8 mouse cellular contexts compared by ENCODE assay signal in the genomic region with DNA sequence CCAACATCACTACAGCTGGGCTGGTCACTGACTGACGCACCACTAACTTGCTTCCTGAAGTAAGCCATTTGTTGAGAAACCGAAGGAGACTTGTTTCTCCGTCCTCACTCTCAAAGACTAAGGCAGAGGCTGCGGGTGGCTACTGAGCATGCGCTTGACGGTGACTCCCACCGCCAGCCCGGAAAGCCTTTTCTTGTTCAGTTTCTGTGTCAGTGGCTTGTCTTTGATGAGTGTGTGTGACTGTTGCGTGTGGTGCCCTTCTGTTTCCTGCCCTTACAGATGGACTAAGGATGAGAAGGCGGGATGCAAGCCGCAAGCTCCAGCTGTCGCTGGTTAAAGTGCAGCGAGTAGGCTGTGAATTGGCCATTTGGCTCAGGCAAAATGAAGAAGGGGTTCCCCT. TPM values are rescaled to one million over a fixed set of nuclear protein-coding genes. Genes with fewer than 3 reads are reported as not detected.
A peak's percentile ranks its signal among the peaks of the same experiment; 100 is the strongest.
DNase-seq lines count a peak whose midpoint lies in the region; ATAC-seq lines count a peak whose summit lies in the region.

No protein-coding gene starts in this region.

- no peak overlapping the region for H3K4me3 ChIP-seq in forebrain, embryonic 14.5 days (ENCODE audit: low read depth, low read length)
- H3K4me3 ChIP-seq in forebrain, embryonic 13.5 days = no peak overlapping the region
- H3K4me3 ChIP-seq in heart, embryonic 14.5 days (ENCODE audit: control insufficient read depth in 1 of 2, insufficient read depth in 1 of 2, low read depth in 1 of 2, low read length in 2 of 2) = no peak overlapping the region

- WGBS in forebrain, embryonic 14.5 days = 75% methylated on average over 13 of the region's 13 CpGs
- whole genome bisulfite sequencing in forebrain, embryonic 13.5 days = 75% methylated on average over 13 of the region's 13 CpGs
- WGBS in heart, embryonic 14.5 days = 57% methylated on average over 13 of the region's 13 CpGs

- 0 out of 2 replicates have a peak, but pooled peaks cover 9% of the 10 kb centered on the region for H3K27me3 ChIP-seq in forebrain, embryonic 14.5 days (replicated peaks; ENCODE audit: control insufficient read depth, insufficient read depth, low read length)
- H3K27me3 ChIP-seq in forebrain, embryonic 13.5 days = peaks cover 36% of the 10 kb centered on the region
- H3K27me3 ChIP-seq in heart, embryonic 14.5 days (ENCODE audit: control insufficient read depth, insufficient read depth, low read length) = no peaks in the 10 kb centered on the region

- H3K36me3 ChIP-seq in forebrain, embryonic 14.5 days (ENCODE audit: control insufficient read depth, insufficient read depth, low read length) = no peaks in the 10 kb centered on the region
- H3K36me3 ChIP-seq in forebrain, embryonic 13.5 days (ENCODE audit: poor library complexity, severe bottlenecking) = no peaks in the 10 kb centered on the region
- H3K36me3 ChIP-seq in heart, embryonic 14.5 days (ENCODE audit: control insufficient read depth, insufficient read depth, low read length) = no peaks in the 10 kb centered on the region

- H3K27ac ChIP-seq in forebrain, embryonic 14.5 days (ENCODE audit: low read depth, low read length) = no peak overlapping the region
- H3K27ac ChIP-seq in forebrain, embryonic 13.5 days = no peak overlapping the region
- no peak overlapping the region for H3K27ac ChIP-seq in heart, embryonic 14.5 days (replicated peaks in 1 of 2; ENCODE audit: control insufficient read depth in 1 of 2, insufficient read depth in 1 of 2, low read depth in 2 of 2, low read length in 2 of 2)

- H3K4me1 ChIP-seq in forebrain, embryonic 14.5 days (ENCODE audit: control insufficient read depth, insufficient read depth, low read length) = peaks cover 20% of the 10 kb centered on the region
- peaks cover 37% of the 10 kb centered on the region for H3K4me1 ChIP-seq in forebrain, embryonic 13.5 days
- peaks cover 16 to 17% of the 10 kb centered on the region in 2 experiments for H3K4me1 ChIP-seq in heart, embryonic 14.5 days (ENCODE audit: control insufficient read depth in 2 of 2, insufficient read depth in 2 of 2, low read length in 2 of 2)

- no peak overlapping the region for H3K4me2 ChIP-seq in forebrain, embryonic 14.5 days (ENCODE audit: low read length)
- H3K4me2 ChIP-seq in forebrain, embryonic 13.5 days = no peak overlapping the region
- peak overlapping the region; percentile 44 for H3K4me2 ChIP-seq in heart, embryonic 14.5 days (ENCODE audit: low read length)

- peak; percentile 36 for DNase-seq in forebrain, embryonic 14.5 days (ENCODE audit: low spot score)
- peak; percentile 11 for DNase-seq in ES-CJ7 (ENCODE audit: low read depth, low spot score)
- peak; percentile 19 to 44 for DNase-seq in layer of hippocampus, adult 18-20 months (ENCODE audit: low spot score in 2 of 2)
- DNase-seq in thymus, postnatal 0 days (ENCODE audit: low spot score) = peak; percentile 84

- ATAC-seq in forebrain, embryonic 14.5 days = no peak
- no peak for ATAC-seq in forebrain, embryonic 13.5 days
- ATAC-seq in heart, embryonic 14.5 days (ENCODE audit: insufficient number of reproducible peaks, insufficient read depth, low FRiP score, low read depth) = no peak
- ATAC-seq in megakaryocyte, adult 5-6 weeks (ENCODE audit: poor library complexity, severe bottlenecking) = peak; percentile 36; the same call in 1 of the 2 replicates
- ATAC-seq in erythroblast, adult 5-6 weeks (replicated peaks; ENCODE audit: low FRiP score, poor library complexity, severe bottlenecking) = no peak

- H3K9me3 ChIP-seq in forebrain, embryonic 14.5 days (replicated peaks; ENCODE audit: control insufficient read depth, low read length) = no peaks in the 10 kb centered on the region
- H3K9me3 ChIP-seq in forebrain, embryonic 13.5 days (replicated peaks) = no peaks in the 10 kb centered on the region
- H3K9me3 ChIP-seq in heart, embryonic 14.5 days (ENCODE audit: control insufficient read depth, low read length) = no peaks in the 10 kb centered on the region

- H3K9ac ChIP-seq in forebrain, embryonic 14.5 days (ENCODE audit: low read length) = no peak overlapping the region
- H3K9ac ChIP-seq in forebrain, embryonic 13.5 days = no peak overlapping the region
- no peak overlapping the region for H3K9ac ChIP-seq in heart, embryonic 14.5 days (ENCODE audit: low read length)

RNA-seq across cellular contexts. Expression of a gene that starts 5.1 kb away (rescaled TPM):
- polyA plus RNA-seq in forebrain, embryonic 14.5 days (2014; fragmentation: Nextera tagmentation; extraction: Ambion mirVana) = 0.09 TPM in 2 replicates
- polyA plus RNA-seq in forebrain, embryonic 13.5 days (2015; fragmentation: Nextera tagmentation; extraction: Ambion mirVana) = not detected in 2 replicates
- 0.32 and 0.41 TPM in 2 replicates for polyA plus RNA-seq in heart, embryonic 14.5 days (2014; fragmentation: Nextera tagmentation; extraction: Ambion mirVana)
- under 1 TPM in 1 of 2 experiments, not detected in 1; 0.15 TPM for total RNA-seq in layer of hippocampus, adult 18-20 months (2021)
- not detected in 2 replicates for total RNA-seq in megakaryocyte, adult 5-6 weeks (2015)
- total RNA-seq in megakaryocyte, adult 5-6 weeks (2017) = not detected in 2 replicates
- 0.08 and 0.12 TPM in 2 replicates for polyA plus RNA-seq in thymus, postnatal 0 days (2015; fragmentation: Nextera tagmentation; extraction: Ambion mirVana)
- total RNA-seq in erythroblast, adult 5-6 weeks (2015; ENCODE audit: low replicate concordance) = not detected in 2 replicates
- not detected in 2 replicates for total RNA-seq in erythroblast, adult 5-6 weeks (2017; ENCODE audit: low replicate concordance)

Comparison
In these comparisons a context has a peak if more than half of its experiments do, and no peak if none do; other contexts are left out.
1. DNase-seq: peak in every context shown above with its lines; median percentile 84 in thymus, postnatal 0 days; 36 in forebrain, embryonic 14.5 days; 32 in layer of hippocampus, adult 18-20 months; 11 in ES-CJ7.